Mouse (Mus musculus): ENCODE data around the gene Alkbh5. TPM values are rescaled to one million over a fixed set of nuclear protein-coding genes. Genes with fewer than 3 reads are reported as not detected.

The Alkbh5 gene
- 25.9 and 29.0 TPM in 2 replicates for polyA plus RNA-seq (2012)

DNA sequence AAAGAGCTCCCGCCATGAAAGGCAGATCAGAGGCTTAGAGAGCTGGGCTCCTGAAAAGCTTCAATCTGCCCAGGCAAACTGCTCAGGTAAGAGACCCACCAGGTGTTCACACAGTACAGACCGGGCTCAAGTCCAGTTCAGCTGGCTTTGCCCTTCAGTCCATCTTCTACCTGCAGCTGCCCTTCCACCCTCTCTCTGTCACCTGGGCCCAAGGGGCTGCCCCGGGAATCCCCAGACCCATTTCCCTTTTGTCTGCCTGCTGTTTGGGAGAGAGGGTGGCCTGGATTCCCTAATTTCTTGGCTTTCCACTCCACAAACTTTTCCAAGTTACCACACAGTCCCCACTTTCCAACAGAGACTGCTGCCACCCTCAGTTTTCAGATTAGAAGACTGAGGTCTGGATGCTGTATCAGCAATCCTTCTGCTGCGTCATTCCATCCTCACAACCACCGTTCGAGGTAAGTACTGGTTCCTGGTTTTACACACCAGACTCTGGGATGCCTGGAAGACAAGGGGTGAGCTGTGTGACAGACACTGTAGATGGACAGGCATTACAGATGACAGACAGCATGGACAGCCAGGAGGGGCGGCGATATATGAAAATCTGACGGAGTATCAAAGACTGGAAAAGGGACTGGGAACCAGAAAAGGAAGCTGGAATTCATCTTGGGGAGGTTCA, at the start of gene Alkbh5:
Alkbh5 (plus strand) TSS at position 202 of the 679 bp plus-strand sequence.
- TF ChIP-seq GATA1 (IDR thresholded peaks at IDR 0.05; ENCODE audit: low read length), result no peak

- TF ChIP-seq GATA1 (IDR thresholded peaks at IDR 0.05; ENCODE audit: low read length), result no peak
Observed at GRCm38 (mm10) chr11:60492726-60493125, 43.5 kb upstream of the Alkbh5 start.

DNA sequence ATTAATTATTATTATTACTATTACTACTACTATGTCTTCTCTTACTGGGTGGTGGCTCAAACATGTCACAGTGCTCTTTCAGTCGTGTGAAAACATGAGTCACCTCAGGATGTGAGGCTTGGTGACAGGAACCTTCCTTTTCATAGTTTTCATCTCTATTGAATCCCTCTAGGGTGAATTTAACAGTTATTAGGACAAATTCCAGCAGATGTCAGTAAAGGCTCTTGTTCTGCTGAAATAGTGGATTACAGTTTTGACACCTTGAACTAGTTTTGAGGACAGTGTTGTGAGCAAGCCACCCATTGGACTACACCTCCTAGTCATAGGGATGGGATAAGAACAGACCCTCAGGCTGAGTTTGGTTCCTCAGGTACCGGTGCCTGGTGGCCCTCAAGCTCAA, 40.5 kb upstream of the Alkbh5 start:
- TF ChIP-seq GATA1 (IDR thresholded peaks at IDR 0.05; ENCODE audit: low read length), result no peak

DNA sequence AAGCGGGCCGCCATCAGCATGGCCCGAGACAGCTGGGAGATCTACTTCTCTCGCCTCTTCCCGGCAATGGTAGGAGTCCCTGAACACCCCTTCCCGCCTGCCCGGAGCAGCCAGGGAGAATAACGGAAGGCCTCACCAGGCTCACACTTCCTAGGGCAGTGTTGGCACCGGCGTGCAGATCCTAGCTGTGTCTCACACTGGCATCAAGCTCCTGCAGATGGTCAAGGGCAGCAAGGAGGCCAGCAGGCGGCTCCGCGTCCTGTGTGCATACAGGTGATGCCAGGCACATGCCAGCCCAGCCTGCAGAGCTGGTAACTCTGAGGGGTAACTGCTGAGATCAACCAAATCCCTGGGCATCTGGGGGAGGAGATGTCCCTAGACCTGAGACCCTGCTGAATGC, 28.9 kb upstream of the Alkbh5 start:
- no peak for TF ChIP-seq GATA1 (IDR thresholded peaks at IDR 0.05; ENCODE audit: low read length)

DNA sequence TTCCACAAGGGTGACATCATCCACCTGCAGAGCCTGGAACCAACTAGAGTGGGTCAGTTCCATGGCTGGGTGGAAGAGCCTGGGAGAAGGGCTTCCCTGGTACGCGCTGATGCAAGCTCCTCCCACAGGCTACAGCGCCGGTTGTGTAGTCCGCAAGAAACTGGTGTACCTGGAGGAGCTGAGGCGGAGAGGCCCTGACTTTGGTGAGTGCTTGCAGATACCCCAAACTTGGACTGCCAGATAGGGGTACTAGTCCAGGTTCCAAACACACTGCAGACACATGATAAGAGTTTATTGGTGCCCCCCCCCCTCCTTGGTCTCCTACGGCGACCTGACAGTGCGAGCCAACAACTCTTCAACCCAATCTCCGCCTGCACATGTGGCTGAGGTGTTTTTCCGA, 27.2 kb upstream of the Alkbh5 start:
- no peak for TF ChIP-seq GATA1 (IDR thresholded peaks at IDR 0.05; ENCODE audit: low read length)

DNA sequence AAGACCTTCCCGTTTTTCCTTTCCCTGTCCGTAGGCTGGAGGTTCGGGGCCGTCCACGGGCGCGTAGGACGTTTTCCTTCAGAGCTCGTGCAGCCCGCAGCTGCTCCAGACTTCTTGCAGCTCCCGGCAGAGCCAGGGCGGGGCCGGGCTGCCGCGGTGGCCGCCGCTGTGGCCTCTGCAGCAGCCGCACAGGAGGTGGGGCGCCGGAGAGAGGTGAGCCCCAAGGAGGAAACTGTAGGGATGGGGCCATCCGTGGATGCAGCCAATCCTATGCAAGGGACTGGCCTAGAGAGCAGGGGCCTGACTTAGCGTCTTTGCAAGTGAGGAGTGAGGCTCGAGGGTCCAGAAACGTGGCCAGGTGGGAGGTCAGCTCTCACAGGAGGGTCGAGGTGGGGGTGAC, 26.7 kb upstream of the Alkbh5 start:
- no peak for TF ChIP-seq GATA1 (IDR thresholded peaks at IDR 0.05; ENCODE audit: low read length)

DNA sequence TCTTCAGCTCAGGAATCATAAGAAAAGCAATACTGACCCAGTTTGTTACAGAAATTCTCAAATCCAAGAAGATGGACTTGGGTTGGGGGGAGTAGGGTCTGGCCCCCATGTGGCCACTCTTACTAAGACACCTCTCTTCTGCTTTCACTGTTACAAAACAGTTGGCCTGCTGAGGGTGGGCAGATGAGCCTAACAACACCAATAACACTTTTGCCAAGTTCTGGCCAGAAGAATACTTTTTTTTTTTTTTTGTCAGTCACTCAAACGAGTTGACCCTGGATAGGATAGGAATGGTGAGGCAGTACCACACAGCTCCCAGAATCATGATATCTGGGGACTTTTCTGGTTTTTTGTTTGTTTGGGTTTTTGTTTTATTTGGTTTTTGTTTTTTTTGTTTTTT, 24.3 kb upstream of the Alkbh5 start:
- TF ChIP-seq GATA1 (IDR thresholded peaks at IDR 0.05; ENCODE audit: low read length), result no peak

- no peak for TF ChIP-seq GATA1 (IDR thresholded peaks at IDR 0.05; ENCODE audit: low read length)
Observed at GRCm38 (mm10) chr11:60512520-60512919, 23.7 kb upstream of the Alkbh5 start.

GRCm38 (mm10) chr11:60514941-60515340, 21.2 kb upstream of the Alkbh5 start:
- TF ChIP-seq GATA1 (IDR thresholded peaks at IDR 0.05; ENCODE audit: low read length), result no peak

DNA sequence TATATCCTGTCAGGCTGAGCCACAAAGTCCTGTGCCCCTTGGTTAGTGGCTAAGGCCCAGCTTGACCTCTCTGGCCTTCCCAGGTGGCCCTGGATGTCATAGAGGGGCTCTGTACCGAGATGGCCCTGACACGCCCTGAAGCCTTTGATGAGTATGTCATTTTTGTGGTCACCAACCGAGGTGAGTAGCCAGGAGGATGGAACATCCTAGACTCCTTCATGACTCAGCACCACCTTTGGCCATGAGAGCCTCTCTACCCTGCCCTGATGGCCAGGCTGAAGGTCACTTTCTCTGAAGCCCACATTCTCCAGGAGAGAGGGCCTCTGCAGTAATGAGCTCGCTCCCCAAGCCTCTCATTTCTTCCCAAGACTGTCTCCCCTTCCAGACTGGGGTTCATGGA, 17.9 kb upstream of the Alkbh5 start:
- no peak for TF ChIP-seq GATA1 (IDR thresholded peaks at IDR 0.05; ENCODE audit: low read length)

DNA sequence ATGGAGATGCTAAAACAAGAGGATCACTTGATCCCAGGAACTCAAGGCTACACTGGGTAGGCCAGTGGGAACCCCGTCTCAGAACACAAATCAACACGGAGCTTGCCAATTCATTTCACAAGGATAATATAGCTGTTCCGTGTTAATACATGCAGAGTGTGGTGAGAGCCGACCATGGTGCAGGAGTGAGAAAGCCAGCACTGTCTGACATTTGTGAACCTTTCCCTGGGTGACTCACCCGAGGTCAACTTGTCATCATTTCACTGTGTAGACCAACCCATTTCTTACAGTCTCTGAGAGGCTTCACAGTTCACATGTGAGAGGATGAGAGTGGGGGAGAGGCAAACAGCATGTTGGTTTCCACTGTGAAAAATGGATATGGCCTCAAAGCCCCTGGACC, 14.2 kb upstream of the Alkbh5 start:
- no peak for TF ChIP-seq GATA1 (IDR thresholded peaks at IDR 0.05; ENCODE audit: low read length)

DNA sequence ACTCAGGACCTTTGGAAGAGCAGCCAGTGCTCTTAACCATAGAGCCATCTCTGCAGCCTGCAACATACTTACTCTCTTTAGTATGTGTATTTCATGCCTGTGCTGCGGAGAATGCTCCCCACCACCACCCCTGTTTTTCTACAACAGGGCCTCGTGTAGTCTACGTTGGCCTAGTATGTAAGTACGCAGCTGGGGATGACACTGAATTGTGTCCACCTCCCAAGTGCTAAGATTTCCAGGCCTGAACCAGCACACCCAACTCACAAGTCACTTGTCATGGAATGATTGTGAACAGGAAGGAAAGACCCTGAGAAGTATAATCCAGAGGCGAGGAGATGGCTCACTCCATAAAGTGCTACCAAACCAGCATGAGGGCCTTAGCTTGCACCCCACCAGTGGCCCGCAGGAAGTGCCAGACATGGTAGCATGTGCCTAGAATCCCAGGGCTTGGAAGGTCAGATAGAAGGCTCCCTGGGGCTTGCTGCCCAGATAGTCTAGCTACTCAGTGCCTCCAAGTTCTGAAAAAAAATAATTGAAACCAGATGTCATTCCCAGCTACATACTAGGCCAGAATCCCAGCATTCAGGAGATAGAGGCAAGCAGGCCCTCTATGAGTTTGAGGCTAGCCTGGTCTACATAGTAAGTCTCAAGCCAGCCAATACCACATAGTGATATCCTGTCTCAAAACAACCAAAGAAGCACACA, 13.4 kb upstream of the Alkbh5 start:
- no peak for TF ChIP-seq GATA1 (IDR thresholded peaks at IDR 0.05; ENCODE audit: low read length)

GRCm38 (mm10) chr11:60526461-60526860, 9.7 kb upstream of the Alkbh5 start:
- no peak for TF ChIP-seq GATA1 (IDR thresholded peaks at IDR 0.05; ENCODE audit: low read length)

GRCm38 (mm10) chr11:60535676-60536075, 505 bp upstream of the Alkbh5 start:
- no peak for TF ChIP-seq GATA1 (IDR thresholded peaks at IDR 0.05; ENCODE audit: low read length)

GRCm38 (mm10) chr11:60536859-60537467, 782 bp downstream of the Alkbh5 start:
- TF ChIP-seq GATA1 (IDR thresholded peaks at IDR 0.05; ENCODE audit: low read length), result no peak

DNA sequence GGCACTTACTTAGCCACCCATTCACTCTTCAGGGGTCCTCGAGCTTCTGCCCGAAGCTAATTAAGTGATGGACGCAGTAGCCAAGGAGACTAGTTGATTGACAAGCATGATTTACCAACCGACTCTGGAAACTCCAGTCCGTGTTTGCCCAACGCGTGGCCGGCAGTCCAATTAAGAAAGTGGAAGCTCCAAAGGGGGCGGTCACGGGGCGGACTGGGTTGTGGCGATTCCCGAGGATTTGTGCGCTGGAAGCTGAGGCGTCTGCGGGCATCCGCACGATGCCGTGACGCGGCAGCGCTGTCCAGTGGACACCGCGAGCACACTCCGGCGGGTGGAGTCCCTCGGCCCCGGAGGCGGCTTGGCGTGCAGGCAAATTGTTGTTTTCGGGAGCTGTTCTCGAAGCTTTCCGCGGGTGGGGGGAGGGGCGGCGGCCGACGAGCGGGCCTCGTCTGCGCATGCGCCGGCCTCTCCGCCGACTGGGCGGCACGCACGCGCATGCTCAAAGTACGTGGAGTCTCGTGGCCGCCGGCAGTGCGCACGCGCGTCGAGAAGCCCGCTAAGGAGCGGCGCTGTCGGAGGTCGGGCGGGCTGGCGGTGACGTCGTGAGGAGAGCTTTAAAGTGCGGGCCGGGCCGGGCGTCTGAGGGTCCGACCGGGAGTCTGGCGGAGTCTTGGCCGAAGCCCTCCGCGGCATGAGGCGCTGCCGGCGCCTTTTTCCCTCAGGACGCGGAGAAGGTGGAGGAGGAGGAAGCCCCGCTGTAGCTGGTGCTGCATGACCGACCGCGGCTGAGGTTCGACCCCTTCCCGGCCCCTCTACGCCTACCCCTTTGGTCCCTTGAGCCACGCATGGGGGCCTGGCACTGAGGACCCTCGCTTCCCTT, 1.5 kb downstream of the Alkbh5 start:
- no peak for TF ChIP-seq GATA1 (IDR thresholded peaks at IDR 0.05; ENCODE audit: low read length)
